Mouse (Mus musculus) MEL (cell line): ENCODE results near the gene Stc2.

ENCODE experiments used
- CTCF ChIP-seq, 3 experiments: IDR thresholded peaks in 2 of 3; conservative IDR thresholded peaks in 1 of 3; 2 replicates each; pipeline ENCODE4 v1.5.1; 2011 to 2012; ENCODE audit warnings: low read length in 3 of 3, low read depth in 2 of 3, mild to moderate bottlenecking in 2 of 3, improper control_type of control experiment in 1 of 3, inconsistent platforms in 1 of 3, mixed read lengths in 1 of 3, moderate library complexity in 1 of 3; ENCODE audit not compliant: control insufficient read depth in 1 of 3, insufficient read depth in 1 of 3, poor library complexity in 1 of 3, severe bottlenecking in 1 of 3
- GATA1 ChIP-seq: IDR thresholded peaks from 2 replicates; pipeline ENCODE4 v1.6.1; 2011; ENCODE audit warnings: low read depth, low read length, improper control_type of control experiment
- NELFE ChIP-seq: IDR thresholded peaks from 2 replicates; pipeline ENCODE4 v1.6.1; 2011; ENCODE audit warnings: low read depth, low read length, improper control_type of control experiment

DNA sequence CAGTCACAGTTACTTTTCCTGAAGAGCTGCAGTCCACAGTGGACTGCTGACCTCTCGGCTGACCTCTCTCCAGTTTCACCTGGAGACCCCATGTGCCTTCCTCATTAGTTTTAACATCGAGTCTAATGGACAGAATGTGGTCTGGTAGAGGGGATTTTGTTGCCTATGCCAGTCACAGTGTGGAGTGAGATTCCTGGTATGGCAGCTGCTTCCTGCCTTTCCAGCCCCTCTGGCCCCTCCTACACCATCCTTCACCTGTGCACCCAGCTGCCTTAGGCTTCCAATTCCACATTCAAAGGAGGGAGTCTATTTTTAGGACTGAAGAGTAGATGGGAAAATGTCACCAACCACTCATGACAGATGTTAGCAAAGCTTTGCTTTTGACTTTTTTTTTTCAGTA is 28.7 kb upstream of the Stc2 start:
- no peak for TF ChIP-seq CTCF (IDR thresholded peaks at IDR 0.05 in 2 of 3, conservative IDR thresholded peaks at IDR 0.05 in 1 of 3; ENCODE audit: control insufficient read depth in 1 of 3, insufficient read depth in 1 of 3, low read depth in 2 of 3, low read length in 3 of 3, poor library complexity in 1 of 3, severe bottlenecking in 1 of 3)
- no peak for TF ChIP-seq NELFE
- no peak for TF ChIP-seq GATA1
